Mouse (Mus musculus): ENCODE results near the gene Pofut2.

GRCm38 (mm10) chr10:77210666-77211065 lies 48.4 kb upstream of the Pofut2 start:
- TF ChIP-seq POLR2A (IDR thresholded peaks at IDR 0.05; ENCODE audit: control insufficient read depth in 1 of 2, insufficient read depth in 1 of 2, low read depth in 1 of 2, low read length in 2 of 2, poor library complexity in 1 of 2) (no peak), ZNF384 (IDR thresholded peaks at IDR 0.05; ENCODE audit: low read depth, low read length) (no peak), SIN3A (IDR thresholded peaks at IDR 0.05; ENCODE audit: low read length) (no peak), EP300 (IDR thresholded peaks at IDR 0.05; ENCODE audit: low read depth in 1 of 2, low read length in 2 of 2) (no peak), MXI1 (IDR thresholded peaks at IDR 0.05; ENCODE audit: low read depth, low read length) (no peak)
